Mouse (Mus musculus): ENCODE results near the gene Gcnt2. TPM values are rescaled to one million over a fixed set of nuclear protein-coding genes. Genes with fewer than 3 reads are reported as not detected.

Gene Gcnt2
- polyA plus RNA-seq, 1 experiment from 2014 or later, result 5.6 TPM

DNA sequence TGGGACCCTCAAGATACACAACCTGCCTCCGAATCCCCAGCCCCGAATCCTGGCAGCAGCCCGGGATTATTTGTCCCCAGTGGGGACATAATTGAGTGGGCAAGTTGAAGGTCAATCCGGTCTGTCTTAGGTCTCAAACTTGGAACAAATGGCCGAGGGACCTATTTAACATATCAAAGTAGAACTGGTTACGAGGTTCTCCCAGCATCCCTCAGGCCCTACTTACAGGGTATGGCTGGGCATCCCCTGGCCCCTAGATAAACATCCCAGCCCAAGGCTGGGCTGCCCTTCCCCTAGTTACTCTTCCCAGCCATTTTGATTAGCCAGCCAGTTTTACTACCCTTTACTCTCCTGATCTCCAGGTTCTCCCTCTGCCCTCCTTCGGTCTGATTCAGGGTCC is 8.3 kb upstream of the Gcnt2 start:
- Histone ChIP-seq H3K4me3 (replicated peaks) (no peak overlapping the region), H3K9ac (replicated peaks) (no peak overlapping the region), H3K4me2 (no peak overlapping the region), H3K27me3 (replicated peaks) (0 out of 2 replicates have a peak, but pooled peaks cover 2% of the 10 kb centered on the region), H3K27ac (replicated peaks) (no peak overlapping the region), H3K36me3 (no peaks in the 10 kb centered on the region), H3K4me1 (peaks cover 5% of the 10 kb centered on the region), H3K9me3 (replicated peaks) (no peaks in the 10 kb centered on the region)
- WGBS, result 78% methylated on average over 7 of the region's 7 CpGs
- ATAC-seq (ENCODE audit: low FRiP score), result no peak

DNA sequence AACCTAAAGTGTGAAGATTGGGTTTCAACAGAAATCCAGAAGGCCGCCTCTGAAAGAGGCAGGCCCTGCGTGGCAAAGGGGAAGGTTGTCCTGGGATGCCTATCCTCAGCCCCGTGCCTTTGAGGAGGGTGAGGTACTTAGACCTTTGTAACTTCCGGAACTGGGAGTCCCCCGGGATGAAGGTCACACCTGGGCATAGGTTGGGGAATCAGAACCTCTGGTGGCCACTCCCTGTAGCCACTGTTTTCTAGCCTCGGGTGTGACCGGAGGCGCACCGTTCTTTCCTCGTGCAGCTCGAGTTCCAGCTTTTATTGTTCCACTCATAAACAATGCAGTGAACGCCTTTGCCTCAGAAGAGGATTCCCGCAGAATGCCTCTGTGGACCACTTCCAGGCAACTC is 7.6 kb upstream of the Gcnt2 start:
- 0 out of 2 replicates have a peak, but pooled peaks cover 2% of the 10 kb centered on the region for H3K27me3 ChIP-seq (replicated peaks)
- H3K9me3 ChIP-seq (replicated peaks), result no peaks in the 10 kb centered on the region
- H3K4me1 ChIP-seq, result peaks cover 5% of the 10 kb centered on the region
- WGBS, result 69% methylated on average over 13 of the region's 13 CpGs
- no peak overlapping the region for H3K27ac ChIP-seq (replicated peaks)
- H3K36me3 ChIP-seq, result no peaks in the 10 kb centered on the region
- H3K4me3 ChIP-seq (replicated peaks), result no peak overlapping the region
- ATAC-seq (ENCODE audit: low FRiP score), result no peak
- H3K9ac ChIP-seq (replicated peaks), result no peak overlapping the region
- H3K4me2 ChIP-seq, result no peak overlapping the region

DNA sequence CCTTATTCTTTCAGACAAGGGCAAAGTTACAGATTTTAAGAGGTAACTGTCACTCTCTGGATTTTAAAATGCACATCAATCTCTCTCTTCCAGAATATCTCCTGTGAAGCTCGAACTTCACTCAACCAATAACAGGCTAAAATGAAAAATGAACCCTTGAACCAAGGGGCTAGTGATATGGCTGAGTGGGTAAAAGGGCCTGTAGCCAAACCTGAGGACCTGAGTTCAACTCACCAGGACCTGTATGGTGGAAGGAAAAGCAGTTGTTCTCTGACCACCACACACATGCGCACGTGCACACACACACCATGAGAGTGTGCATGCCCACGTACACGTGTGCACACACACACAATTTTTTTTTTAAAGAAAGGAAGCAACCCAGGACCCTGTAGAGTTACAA is 6.8 kb upstream of the Gcnt2 start:
- 97% methylated on average over 5 of the region's 5 CpGs for WGBS

DNA sequence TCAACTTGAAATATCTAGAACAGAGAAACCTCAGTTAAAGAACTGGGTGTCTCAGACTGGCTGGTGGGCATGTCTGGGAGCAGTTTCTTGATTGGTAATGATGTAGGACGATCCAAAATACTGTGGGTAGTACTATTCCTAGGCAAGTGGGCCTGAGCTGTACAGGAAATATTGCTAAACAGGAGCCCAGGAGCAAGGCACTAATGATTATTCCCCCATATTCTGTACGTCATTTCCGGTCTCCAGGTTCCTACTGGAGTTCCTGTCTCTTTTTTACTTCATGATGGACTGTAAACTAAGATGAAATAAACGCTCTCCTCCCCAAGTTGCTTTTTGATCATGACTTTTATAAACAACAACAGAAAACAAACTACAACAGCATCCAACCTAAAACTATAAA is 5.7 kb upstream of the Gcnt2 start:
- Histone ChIP-seq H3K27ac (replicated peaks) (no peak overlapping the region), H3K9ac (replicated peaks) (no peak overlapping the region), H3K4me1 (peaks cover 5% of the 10 kb centered on the region), H3K27me3 (replicated peaks) (0 out of 2 replicates have a peak, but pooled peaks cover 2% of the 10 kb centered on the region), H3K36me3 (no peaks in the 10 kb centered on the region), H3K4me3 (replicated peaks) (no peak overlapping the region), H3K9me3 (replicated peaks) (no peaks in the 10 kb centered on the region), H3K4me2 (peak overlapping the region; percentile 63)
- WGBS, result 92% methylated on average over 4 of the region's 4 CpGs
- ATAC-seq (ENCODE audit: low FRiP score), result no peak

More for the DNA sequence above, 6.8 kb upstream of the Gcnt2 start:
- no peaks in the 10 kb centered on the region for H3K36me3 ChIP-seq
- H3K4me1 ChIP-seq, result peaks cover 5% of the 10 kb centered on the region
- H3K27me3 ChIP-seq (replicated peaks), result 0 out of 2 replicates have a peak, but pooled peaks cover 2% of the 10 kb centered on the region
- H3K4me2 ChIP-seq, result no peak overlapping the region
- no peak for ATAC-seq (ENCODE audit: low FRiP score)
- H3K9me3 ChIP-seq (replicated peaks), result no peaks in the 10 kb centered on the region
- H3K4me3 ChIP-seq (replicated peaks), result no peak overlapping the region
- no peak overlapping the region for H3K27ac ChIP-seq (replicated peaks)
- no peak overlapping the region for H3K9ac ChIP-seq (replicated peaks)

DNA sequence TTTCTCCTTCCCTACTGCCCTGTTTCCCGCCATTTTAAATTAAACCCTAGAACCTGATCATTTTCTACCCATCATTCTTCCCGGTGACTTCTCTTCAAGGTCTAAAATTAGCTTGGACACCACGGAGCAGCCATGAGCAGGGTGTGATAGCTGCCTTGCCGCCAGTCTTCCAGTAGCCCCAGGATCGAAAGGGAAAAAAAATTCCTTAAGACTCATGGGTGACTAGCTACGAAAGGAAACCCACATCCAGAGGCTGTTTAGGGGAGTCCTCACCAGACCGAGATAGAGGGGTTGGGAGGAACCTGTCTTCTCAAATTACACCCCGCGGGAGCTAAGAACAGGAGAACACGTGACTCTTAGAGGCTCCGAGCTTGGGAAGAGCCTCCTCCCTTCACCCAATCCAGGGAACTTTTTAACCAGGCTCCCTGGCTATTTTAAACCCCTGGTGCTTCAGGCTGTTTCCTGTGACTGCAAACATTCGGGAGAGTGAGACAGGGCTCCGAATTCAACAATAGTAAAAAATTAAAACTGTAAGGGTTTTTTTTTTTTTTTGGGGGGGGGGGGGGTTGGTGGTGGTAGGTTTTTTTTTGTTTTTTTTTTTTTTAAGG is 5.0 kb upstream of the Gcnt2 start:
- no peaks in the 10 kb centered on the region for H3K36me3 ChIP-seq
- no peak for ATAC-seq (ENCODE audit: low FRiP score)
- H3K4me2 ChIP-seq, result peak overlapping the region; percentile 63
- 3% methylated on average over 13 of the region's 13 CpGs for WGBS
- 0 out of 2 replicates have a peak overlapping the region, but pooled peaks have one; percentile 26 for H3K9ac ChIP-seq (replicated peaks)
- H3K27ac ChIP-seq (replicated peaks), result no peak overlapping the region
- H3K9me3 ChIP-seq (replicated peaks), result no peaks in the 10 kb centered on the region
- peaks cover 5% of the 10 kb centered on the region for H3K4me1 ChIP-seq
- peak overlapping the region; percentile 37 for H3K4me3 ChIP-seq (replicated peaks)
- 0 out of 2 replicates have a peak, but pooled peaks cover 2% of the 10 kb centered on the region for H3K27me3 ChIP-seq (replicated peaks)

DNA sequence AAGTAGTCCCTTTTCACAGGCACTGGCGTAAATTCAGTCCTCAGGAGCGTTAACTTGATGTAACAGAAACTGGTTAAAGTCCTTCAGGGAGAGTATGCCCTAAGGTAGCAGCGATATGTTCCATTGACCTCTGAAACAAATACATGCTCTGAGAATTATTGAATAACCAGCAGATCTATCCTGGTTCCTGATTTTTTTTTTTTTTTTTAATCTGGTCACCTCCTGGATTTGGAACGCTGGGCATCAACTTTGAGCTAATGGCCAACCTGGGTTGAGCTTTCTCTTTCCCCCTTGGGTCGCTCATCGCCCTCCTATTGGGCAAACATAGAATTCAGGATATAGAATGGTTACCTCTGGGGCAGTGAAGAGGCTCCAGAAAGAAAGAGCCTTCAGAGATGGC is 4.3 kb upstream of the Gcnt2 start:
- H3K9ac ChIP-seq (replicated peaks), result no peak overlapping the region
- no peaks in the 10 kb centered on the region for H3K36me3 ChIP-seq
- 80% methylated on average over 6 of the region's 6 CpGs for WGBS
- H3K4me3 ChIP-seq (replicated peaks), result no peak overlapping the region
- peaks cover 13% of the 10 kb centered on the region for H3K4me1 ChIP-seq
- peak overlapping the region; percentile 63; the same call in 1 of the 2 replicates for H3K4me2 ChIP-seq
- H3K27ac ChIP-seq (replicated peaks), result no peak overlapping the region
- H3K27me3 ChIP-seq (replicated peaks), result 0 out of 2 replicates have a peak, but pooled peaks cover 2% of the 10 kb centered on the region
- no peaks in the 10 kb centered on the region for H3K9me3 ChIP-seq (replicated peaks)
- ATAC-seq (ENCODE audit: low FRiP score), result no peak

DNA sequence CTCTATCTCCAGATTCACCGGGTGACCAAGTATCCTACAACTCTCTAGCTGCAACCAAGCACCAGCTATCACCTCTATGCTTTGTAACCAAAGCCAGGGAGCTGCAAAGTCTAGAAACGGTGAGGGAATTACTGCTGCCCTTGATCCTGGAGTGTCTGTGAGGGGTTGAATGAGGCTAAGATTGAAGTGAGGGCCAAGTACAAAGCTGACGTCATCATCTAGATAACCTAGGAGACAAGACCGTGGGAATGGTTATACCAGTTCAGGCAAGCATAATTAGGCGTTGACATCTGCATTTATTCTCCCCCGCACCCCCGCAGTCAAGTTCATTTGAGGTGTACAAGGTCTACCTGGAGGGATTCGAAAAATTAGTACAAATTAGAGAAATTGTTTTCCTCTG is 2.8 kb upstream of the Gcnt2 start:
- Histone ChIP-seq H3K27ac (replicated peaks) (no peak overlapping the region), H3K4me1 (peaks cover 14% of the 10 kb centered on the region), H3K9ac (replicated peaks) (no peak overlapping the region), H3K9me3 (replicated peaks) (no peaks in the 10 kb centered on the region), H3K36me3 (no peaks in the 10 kb centered on the region), H3K4me2 (no peak overlapping the region), H3K4me3 (replicated peaks) (no peak overlapping the region), H3K27me3 (replicated peaks) (0 out of 2 replicates have a peak, but pooled peaks cover 2% of the 10 kb centered on the region)
- 88% methylated on average over 8 of the region's 8 CpGs for WGBS
- no peak for ATAC-seq (ENCODE audit: low FRiP score)

DNA sequence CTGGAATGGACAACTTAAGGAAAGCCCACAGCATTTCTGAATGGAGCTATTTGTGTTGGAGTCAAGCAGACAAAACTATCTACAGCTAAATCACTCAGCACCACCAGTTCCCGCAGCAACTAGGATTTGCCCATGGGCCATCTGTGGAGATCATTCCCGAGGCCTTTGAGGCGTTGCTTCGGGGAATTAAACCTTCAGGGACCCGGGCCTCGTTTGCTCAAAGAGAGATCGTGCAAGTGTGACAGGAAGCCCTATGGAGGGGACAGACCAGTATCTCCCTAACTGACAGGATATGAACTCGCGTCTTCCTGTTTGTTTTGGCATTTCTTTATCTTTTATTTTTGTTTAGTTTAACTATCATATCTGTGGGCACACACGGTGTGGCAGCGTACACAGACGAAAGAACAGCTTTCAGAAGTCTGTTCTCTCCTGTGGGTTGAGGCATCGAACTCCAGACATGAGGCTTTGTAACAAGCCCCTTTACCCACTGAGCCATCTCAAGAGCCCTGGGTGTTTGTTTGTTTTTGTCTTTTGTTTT is 2.2 kb upstream of the Gcnt2 start:
- H3K36me3 ChIP-seq, result no peaks in the 10 kb centered on the region
- no peak overlapping the region for H3K27ac ChIP-seq (replicated peaks)
- H3K4me3 ChIP-seq (replicated peaks), result no peak overlapping the region
- no peak overlapping the region for H3K9ac ChIP-seq (replicated peaks)
- H3K4me1 ChIP-seq, result peaks cover 14% of the 10 kb centered on the region
- H3K27me3 ChIP-seq (replicated peaks), result 0 out of 2 replicates have a peak, but pooled peaks cover 2% of the 10 kb centered on the region
- ATAC-seq (ENCODE audit: low FRiP score), result no peak
- WGBS, result 82% methylated on average over 13 of the region's 13 CpGs
- H3K4me2 ChIP-seq, result no peak overlapping the region
- H3K9me3 ChIP-seq (replicated peaks), result no peaks in the 10 kb centered on the region

DNA sequence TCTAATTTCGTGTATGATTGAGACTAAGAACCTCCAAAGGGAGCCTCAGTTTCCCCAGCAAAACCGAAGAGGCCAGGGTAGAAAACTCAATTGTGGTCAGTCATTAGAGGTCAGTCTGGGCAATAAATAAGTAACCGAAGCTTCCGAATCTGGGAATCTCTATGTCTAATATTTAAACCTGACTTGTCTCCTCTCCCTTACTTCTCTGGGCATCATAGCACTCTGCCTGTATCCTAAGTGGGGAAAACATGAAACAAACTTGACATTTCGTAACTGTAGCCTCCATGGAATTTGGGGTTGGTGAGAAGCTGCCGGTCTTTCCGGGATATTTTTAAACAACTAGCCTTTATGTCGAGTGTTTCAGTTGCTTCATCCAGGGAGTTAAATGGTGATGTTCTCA is 329 bp upstream of the Gcnt2 start:
- H3K9ac ChIP-seq (replicated peaks), result 0 out of 2 replicates have a peak overlapping the region, but pooled peaks have one; percentile 14
- peak overlapping the region; percentile 56 for H3K4me2 ChIP-seq
- H3K27me3 ChIP-seq (replicated peaks), result 0 out of 2 replicates have a peak, but pooled peaks cover 2% of the 10 kb centered on the region
- peak overlapping the region; percentile 20; the same call in 1 of the 2 replicates for H3K27ac ChIP-seq (replicated peaks)
- peaks cover 14% of the 10 kb centered on the region for H3K4me1 ChIP-seq
- peak overlapping the region; percentile 31; the same call in 1 of the 2 replicates for H3K4me3 ChIP-seq (replicated peaks)
- ATAC-seq (ENCODE audit: low FRiP score), result no peak
- H3K36me3 ChIP-seq, result no peaks in the 10 kb centered on the region
- H3K9me3 ChIP-seq (replicated peaks), result no peaks in the 10 kb centered on the region
- 73% methylated on average over 8 of the region's 8 CpGs for WGBS

DNA sequence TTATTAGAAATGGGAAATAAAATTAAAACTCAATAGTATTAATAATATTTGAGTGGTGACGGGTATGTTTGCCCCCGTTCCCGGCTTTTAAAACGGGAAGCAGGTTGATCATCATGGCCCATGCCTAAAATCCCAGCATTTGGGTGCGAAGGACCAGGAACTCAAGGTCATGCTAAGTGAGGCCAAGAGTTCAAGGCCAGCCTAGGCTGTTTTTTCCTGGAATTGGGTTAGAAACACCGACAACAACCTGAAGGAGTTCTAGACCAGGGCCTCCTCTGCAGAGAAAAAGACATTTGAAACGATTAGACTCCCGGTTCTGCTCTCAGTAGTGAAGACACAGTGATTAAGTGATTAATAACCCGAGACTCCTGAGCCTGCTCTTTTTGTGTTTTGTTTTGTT is 3.5 kb downstream of the Gcnt2 start:
- no peaks in the 10 kb centered on the region for H3K36me3 ChIP-seq
- peaks cover 8% of the 10 kb centered on the region for H3K4me1 ChIP-seq
- no peaks in the 10 kb centered on the region for H3K27me3 ChIP-seq (replicated peaks)
- H3K4me2 ChIP-seq, result no peak overlapping the region
- H3K27ac ChIP-seq (replicated peaks), result no peak overlapping the region
- H3K9me3 ChIP-seq (replicated peaks), result no peaks in the 10 kb centered on the region
- no peak overlapping the region for H3K4me3 ChIP-seq (replicated peaks)
- H3K9ac ChIP-seq (replicated peaks), result no peak overlapping the region
- ATAC-seq (ENCODE audit: low FRiP score), result no peak
- WGBS, result 83% methylated on average over 9 of the region's 9 CpGs

DNA sequence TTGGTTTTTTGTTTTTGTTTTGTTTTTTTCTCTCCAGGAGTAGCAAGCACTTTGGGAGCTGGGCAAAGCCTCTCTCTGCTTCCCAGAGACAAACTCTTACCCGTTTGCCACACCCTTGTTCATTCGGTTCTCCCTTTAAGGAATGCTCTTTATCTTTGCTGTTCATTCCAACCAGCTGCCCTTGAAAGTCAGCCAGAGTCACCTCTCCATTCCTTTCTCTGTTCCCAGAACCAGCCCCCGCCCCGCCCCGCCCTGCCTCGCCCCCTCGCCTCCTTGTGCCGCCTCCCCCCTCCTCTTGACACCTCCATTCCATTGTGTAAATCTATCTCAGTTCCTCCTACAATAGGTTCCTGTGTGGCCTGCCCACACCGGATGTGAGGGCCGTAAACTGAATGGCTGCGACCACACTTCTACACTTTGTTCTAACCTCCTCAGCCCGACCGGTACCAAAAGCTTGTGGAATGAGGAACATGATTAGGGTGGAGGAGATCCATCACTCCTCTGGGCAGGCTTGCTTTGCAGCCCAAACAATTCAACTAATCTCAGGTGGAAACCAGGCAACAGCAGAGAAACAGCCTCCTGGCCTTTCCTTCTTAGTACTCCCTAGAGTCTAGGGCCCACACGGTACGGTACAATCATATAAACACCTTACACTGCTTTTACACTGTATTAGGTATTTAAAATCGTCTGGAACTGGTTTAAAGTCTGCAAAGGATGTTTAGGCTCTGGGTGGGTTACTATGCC is 9.5 kb downstream of the Gcnt2 start:
- WGBS, result 11% methylated on average over 16 of the region's 16 CpGs
- Histone ChIP-seq H3K27ac (replicated peaks) (no peak overlapping the region), H3K9me3 (replicated peaks) (no peaks in the 10 kb centered on the region), H3K4me1 (0 out of 2 replicates have a peak, but pooled peaks cover 6% of the 10 kb centered on the region), H3K4me2 (no peak overlapping the region), H3K36me3 (no peaks in the 10 kb centered on the region), H3K9ac (replicated peaks) (no peak overlapping the region), H3K4me3 (replicated peaks) (no peak overlapping the region), H3K27me3 (replicated peaks) (no peaks in the 10 kb centered on the region)
- no peak for ATAC-seq (ENCODE audit: low FRiP score)

Data from neural tube, embryonic 15.5 days (tissue).